Mouse (Mus musculus): Measurements from ENCODE around the gene Fam53b. TPM values are rescaled to one million over a fixed set of nuclear protein-coding genes. Genes with fewer than 3 reads are reported as not detected.
A peak's percentile ranks its signal among the peaks of the same experiment; 100 is the strongest.

Gene Fam53b
- polyA plus RNA-seq, 1 experiment, result 52.4 TPM

DNA sequence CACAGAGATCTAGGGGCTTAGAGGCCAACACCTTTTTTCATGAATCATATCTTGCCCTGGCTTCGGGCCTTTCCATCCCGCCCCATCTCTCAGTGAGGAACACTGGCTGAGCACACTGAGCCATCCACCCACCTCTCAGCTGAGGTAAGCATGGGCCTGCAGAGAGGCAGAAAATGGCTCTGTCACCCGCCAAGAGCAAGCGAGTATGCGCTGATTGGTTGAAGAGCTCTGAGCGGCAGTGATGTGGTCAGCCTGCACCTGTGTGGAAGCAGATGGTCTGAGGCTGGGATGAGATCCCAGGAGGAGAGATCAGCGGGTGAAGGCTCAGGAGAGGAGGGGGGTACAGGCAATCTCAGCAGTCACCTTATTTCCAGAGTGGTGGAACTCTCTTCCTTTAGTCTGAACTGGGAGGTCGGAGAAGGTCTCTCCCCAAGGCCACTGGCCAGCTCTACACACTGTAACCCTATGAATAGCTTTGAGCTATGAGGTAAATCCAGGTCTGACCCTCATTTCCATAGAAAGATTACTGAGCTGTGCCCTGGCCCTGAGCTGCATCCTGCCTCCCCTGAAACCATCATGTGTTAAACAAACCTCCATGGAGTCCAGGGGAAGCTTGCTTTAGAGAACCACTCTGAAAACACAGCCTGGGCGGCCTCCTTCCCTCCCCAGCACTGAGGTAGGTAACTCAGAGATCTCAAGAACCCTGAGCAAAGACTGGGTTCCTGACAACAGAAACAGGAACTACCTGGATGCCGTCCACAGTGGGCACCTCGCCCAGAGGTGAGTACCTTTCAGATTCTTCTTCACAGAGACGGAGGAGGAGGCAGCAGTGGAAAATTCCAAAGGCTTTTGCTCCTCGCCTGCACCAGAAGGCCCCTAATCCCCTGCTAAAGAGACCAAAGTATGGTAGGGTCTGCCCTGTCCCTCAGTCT lies 6.5 kb downstream of the Fam53b start:
- H3K36me3 ChIP-seq (ENCODE audit: control insufficient read depth, insufficient read depth, low read length), result no peaks in the 10 kb centered on the region
- no peak overlapping the region for H3K4me3 ChIP-seq (ENCODE audit: extremely low read depth, insufficient read depth, insufficient read length)
- WGBS, result 72% methylated on average over 13 of the region's 13 CpGs
- TF ChIP-seq CTCF (IDR thresholded peaks at IDR 0.05; ENCODE audit: extremely low read depth, insufficient read depth, insufficient read length, insufficient replicate concordance), result no peak
- no peak for TF ChIP-seq POLR2A (IDR thresholded peaks at IDR 0.05; ENCODE audit: low read depth, low read length)
- H3K27me3 ChIP-seq (ENCODE audit: control insufficient read depth, insufficient read depth, low read length), result no peaks in the 10 kb centered on the region
- DNase-seq (ENCODE audit: low read depth in 1 of 2, low spot score in 2 of 2), result no peak
- H3K27ac ChIP-seq (ENCODE audit: insufficient read depth, low read length), result peak overlapping the region; percentile 49
- H3K4me1 ChIP-seq (ENCODE audit: control insufficient read depth, insufficient read depth, insufficient read length), result peaks cover 47% of the 10 kb centered on the region; the same call in 1 of the 2 replicates

DNA sequence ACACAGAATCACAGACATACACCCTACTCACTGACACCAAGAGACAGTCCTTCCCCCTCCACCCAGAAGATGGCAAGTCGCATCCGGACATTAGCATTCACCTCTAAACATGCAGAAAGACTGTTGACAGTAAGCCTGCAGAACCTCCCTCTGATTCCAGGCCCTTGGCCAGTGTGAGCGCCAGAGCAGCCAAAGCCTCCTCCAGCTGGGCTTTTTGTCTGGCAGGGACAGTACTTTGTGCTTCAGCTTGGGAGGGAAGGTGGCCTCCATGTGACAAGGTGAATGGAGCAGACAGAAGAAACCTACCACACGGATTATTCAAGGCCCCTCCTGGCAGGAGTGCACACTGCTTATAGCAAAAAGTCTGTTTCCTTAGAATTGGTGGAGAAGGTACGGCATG lies 7.4 kb downstream of the Fam53b start:
- H3K27me3 ChIP-seq (ENCODE audit: control insufficient read depth, insufficient read depth, low read length), result no peaks in the 10 kb centered on the region
- TF ChIP-seq CTCF (IDR thresholded peaks at IDR 0.05; ENCODE audit: extremely low read depth, insufficient read depth, insufficient read length, insufficient replicate concordance) (no peak), POLR2A (IDR thresholded peaks at IDR 0.05; ENCODE audit: low read depth, low read length) (no peak)
- H3K4me1 ChIP-seq (ENCODE audit: control insufficient read depth, insufficient read depth, insufficient read length), result peaks cover 48% of the 10 kb centered on the region; the same call in 1 of the 2 replicates
- H3K4me3 ChIP-seq (ENCODE audit: extremely low read depth, insufficient read depth, insufficient read length), result no peak overlapping the region
- WGBS, result 88% methylated on average over 5 of the region's 5 CpGs
- DNase-seq (ENCODE audit: low read depth in 1 of 2, low spot score in 2 of 2), result no peak
- no peaks in the 10 kb centered on the region for H3K36me3 ChIP-seq (ENCODE audit: control insufficient read depth, insufficient read depth, low read length)
- peak overlapping the region; percentile 11; the same call in 1 of the 2 replicates for H3K27ac ChIP-seq (ENCODE audit: insufficient read depth, low read length)

DNA sequence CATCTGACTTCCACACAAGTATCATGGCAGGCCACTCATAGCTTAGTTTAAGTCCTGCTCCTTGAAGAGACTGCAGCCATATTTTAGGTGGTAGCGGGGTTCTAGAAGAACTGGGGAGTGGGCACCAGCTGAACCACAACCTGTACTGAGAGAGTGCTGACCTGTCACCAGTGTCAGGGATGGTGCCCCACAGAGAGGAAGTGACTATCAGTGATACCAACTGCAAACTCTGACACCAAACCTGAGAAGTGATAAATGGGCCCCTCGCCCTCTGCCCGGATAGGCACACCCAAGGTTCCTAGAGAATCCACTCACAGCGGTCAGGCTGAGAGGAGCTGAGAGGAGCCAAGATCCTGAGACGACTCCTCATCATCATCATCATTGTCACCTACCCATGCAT lies 8.7 kb downstream of the Fam53b start:
- Histone ChIP-seq H3K36me3 (ENCODE audit: control insufficient read depth, insufficient read depth, low read length) (no peaks in the 10 kb centered on the region), H3K4me3 (ENCODE audit: extremely low read depth, insufficient read depth, insufficient read length) (no peak overlapping the region), H3K4me1 (ENCODE audit: control insufficient read depth, insufficient read depth, insufficient read length) (peaks cover 51% of the 10 kb centered on the region; the same call in 1 of the 2 replicates), H3K27me3 (ENCODE audit: control insufficient read depth, insufficient read depth, low read length) (no peaks in the 10 kb centered on the region), H3K27ac (ENCODE audit: insufficient read depth, low read length) (no peak overlapping the region)
- 54% methylated on average over 5 of the region's 5 CpGs for WGBS
- no peak for TF ChIP-seq POLR2A (IDR thresholded peaks at IDR 0.05; ENCODE audit: low read depth, low read length)
- no peak for TF ChIP-seq CTCF (IDR thresholded peaks at IDR 0.05; ENCODE audit: extremely low read depth, insufficient read depth, insufficient read length, insufficient replicate concordance)
- no peak for DNase-seq (ENCODE audit: low read depth in 1 of 2, low spot score in 2 of 2)

DNA sequence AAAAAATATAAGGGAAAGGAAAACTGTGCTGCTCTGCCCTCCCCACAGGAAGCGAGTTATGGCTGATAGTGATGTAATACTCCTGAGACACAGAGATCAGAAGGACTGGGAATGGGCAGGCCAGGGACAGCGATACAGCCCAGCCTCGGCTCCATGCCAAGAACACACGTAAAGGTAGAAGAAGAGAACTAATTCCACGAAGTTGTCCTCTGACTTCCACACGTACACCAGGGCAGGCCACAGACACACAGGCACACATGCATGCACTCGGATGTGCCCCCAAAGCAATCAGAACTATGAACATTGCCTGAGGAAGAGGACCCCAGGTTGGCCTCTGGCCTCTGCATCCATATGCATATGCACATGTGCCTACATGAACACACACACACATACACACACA lies 9.2 kb downstream of the Fam53b start:
- Histone ChIP-seq H3K4me3 (ENCODE audit: extremely low read depth, insufficient read depth, insufficient read length) (no peak overlapping the region), H3K27me3 (ENCODE audit: control insufficient read depth, insufficient read depth, low read length) (no peaks in the 10 kb centered on the region), H3K36me3 (ENCODE audit: control insufficient read depth, insufficient read depth, low read length) (no peaks in the 10 kb centered on the region), H3K4me1 (ENCODE audit: control insufficient read depth, insufficient read depth, insufficient read length) (peaks cover 50% of the 10 kb centered on the region; the same call in 1 of the 2 replicates), H3K27ac (ENCODE audit: insufficient read depth, low read length) (no peak overlapping the region; the same call in 1 of the 2 replicates)
- 70% methylated on average over 7 of the region's 7 CpGs for WGBS
- no peak for DNase-seq (ENCODE audit: low read depth in 1 of 2, low spot score in 2 of 2)
- TF ChIP-seq POLR2A (IDR thresholded peaks at IDR 0.05; ENCODE audit: low read depth, low read length), result no peak
- TF ChIP-seq CTCF (IDR thresholded peaks at IDR 0.05; ENCODE audit: extremely low read depth, insufficient read depth, insufficient read length, insufficient replicate concordance), result no peak

DNA sequence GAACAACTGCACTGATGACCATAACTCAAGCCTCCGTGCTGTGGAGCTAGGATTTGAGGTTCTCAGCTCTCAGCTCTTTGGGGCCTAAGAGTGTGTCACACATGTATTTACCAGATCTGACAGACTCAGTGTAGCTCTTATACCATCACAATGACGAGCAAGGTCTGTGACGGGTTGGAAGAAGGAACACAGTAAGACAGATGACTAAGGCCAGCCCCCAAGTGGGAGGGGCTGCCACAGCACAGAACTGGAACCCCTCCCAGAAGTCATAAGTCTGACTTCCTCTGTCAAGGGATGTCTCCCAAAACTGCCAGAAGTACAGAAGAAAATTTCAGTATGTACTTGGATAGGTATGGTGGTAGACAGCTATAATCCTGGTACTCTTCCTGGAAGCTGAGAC lies 9.7 kb downstream of the Fam53b start:
- peak overlapping the region; percentile 39; the same call in 1 of the 2 replicates for H3K27ac ChIP-seq (ENCODE audit: insufficient read depth, low read length)
- H3K27me3 ChIP-seq (ENCODE audit: control insufficient read depth, insufficient read depth, low read length), result no peaks in the 10 kb centered on the region
- peaks cover 50% of the 10 kb centered on the region; the same call in 1 of the 2 replicates for H3K4me1 ChIP-seq (ENCODE audit: control insufficient read depth, insufficient read depth, insufficient read length)
- TF ChIP-seq POLR2A (IDR thresholded peaks at IDR 0.05; ENCODE audit: low read depth, low read length) (no peak), CTCF (IDR thresholded peaks at IDR 0.05; ENCODE audit: extremely low read depth, insufficient read depth, insufficient read length, insufficient replicate concordance) (no peak)
- WGBS, result 32% methylated on average over 3 of the region's 3 CpGs
- DNase-seq (ENCODE audit: low read depth in 1 of 2, low spot score in 2 of 2), result peak in 1 of 2 experiments; percentile 34
- H3K36me3 ChIP-seq (ENCODE audit: control insufficient read depth, insufficient read depth, low read length), result no peaks in the 10 kb centered on the region
- H3K4me3 ChIP-seq (ENCODE audit: extremely low read depth, insufficient read depth, insufficient read length), result no peak overlapping the region

- Histone ChIP-seq H3K4me1 (ENCODE audit: control insufficient read depth, insufficient read depth, insufficient read length) (peaks cover 51% of the 10 kb centered on the region; the same call in 1 of the 2 replicates), H3K36me3 (ENCODE audit: control insufficient read depth, insufficient read depth, low read length) (no peaks in the 10 kb centered on the region), H3K4me3 (ENCODE audit: extremely low read depth, insufficient read depth, insufficient read length) (no peak overlapping the region), H3K27ac (ENCODE audit: insufficient read depth, low read length) (peak overlapping the region; percentile 44; the same call in 1 of the 2 replicates), H3K27me3 (ENCODE audit: control insufficient read depth, insufficient read depth, low read length) (no peaks in the 10 kb centered on the region)
- 74% methylated on average over 2 of the region's 2 CpGs for WGBS
- no peak for DNase-seq (ENCODE audit: low read depth in 1 of 2, low spot score in 2 of 2)
- TF ChIP-seq CTCF (IDR thresholded peaks at IDR 0.05; ENCODE audit: extremely low read depth, insufficient read depth, insufficient read length, insufficient replicate concordance) (no peak), POLR2A (IDR thresholded peaks at IDR 0.05; ENCODE audit: low read depth, low read length) (no peak)
Observed at GRCm38 (mm10) chr7:132803336-132803735, 10.3 kb downstream of the Fam53b start.
